Mouse (Mus musculus) ES-Bruce4 (cell line): Measurements from ENCODE around the gene Mif.

ENCODE experiments used
- CTCF ChIP-seq: IDR thresholded peaks from one replicate; pipeline ENCODE4 v1.8.1; 2011; ENCODE audit warnings: low read depth, low read length
- EP300 ChIP-seq: IDR thresholded peaks from 2 replicates; pipeline ENCODE4 v1.6.1; 2011; ENCODE audit warnings: low read depth, low read length; ENCODE audit not compliant: insufficient read depth
- POLR2A ChIP-seq: IDR thresholded peaks from one replicate; pipeline ENCODE4 v1.8.1; 2011; ENCODE audit warnings: low read length; ENCODE audit not compliant: insufficient read depth

GRCm38 (mm10) chr10:75893089-75893750 lies 33.2 kb upstream of the Mif start, which contains the start of gene Derl3:
- TF ChIP-seq CTCF (no peak), EP300 (no peak), POLR2A (no peak)
